Mouse (Mus musculus) liver, adult 2 months (tissue): Measurements from ENCODE around the gene Ptprg. TPM values are rescaled to one million over a fixed set of nuclear protein-coding genes. Genes with fewer than 3 reads are reported as not detected.

Experiments
- DNase-seq: peaks from one replicate; pipeline ENCODE4 v3.0.0-alpha.2; 2011; ENCODE audit warnings: low read depth, low spot score; ENCODE audit errors: extremely low read depth
- H3K27ac ChIP-seq: fragments of 200-500 bp; replicated peaks from 2 replicates; pipeline ENCODE4 v1.5.1; 2012; ENCODE audit warnings: low read depth, mild to moderate bottlenecking, control low read depth, inconsistent platforms, low read length; ENCODE audit not compliant: insufficient read depth
- H3K27me3 ChIP-seq: fragments of 200-500 bp; 2 replicates; pipeline ENCODE4 v1.6.1; 2012; ENCODE audit warnings: mild to moderate bottlenecking, moderate library complexity, low read length, inconsistent platforms; ENCODE audit not compliant: control insufficient read depth, insufficient read depth
- H3K36me3 ChIP-seq: fragments of 200-500 bp; 2 replicates; pipeline ENCODE4 v1.6.1; 2012; ENCODE audit warnings: low read length, inconsistent platforms; ENCODE audit not compliant: control insufficient read depth, insufficient read depth
- H3K4me1 ChIP-seq: fragments of 200-500 bp; 2 replicates; pipeline ENCODE4 v1.6.1; 2011; ENCODE audit warnings: low read length; ENCODE audit not compliant: control insufficient read depth, insufficient read depth
- H3K4me3 ChIP-seq: fragments of 200-500 bp; 2 replicates; pipeline ENCODE4 v1.5.1; 2011; ENCODE audit warnings: low read depth, mild to moderate bottlenecking, control low read depth, low read length, moderate library complexity; ENCODE audit not compliant: insufficient read depth
- H3K79me2 ChIP-seq: fragments of 200-500 bp; 2 replicates; pipeline ENCODE4 v1.6.1; 2012; ENCODE audit warnings: inconsistent platforms, mild to moderate bottlenecking, low read length, moderate library complexity; ENCODE audit not compliant: control insufficient read depth, insufficient read depth
- H3K9ac ChIP-seq: fragments of 200-500 bp; 2 replicates; pipeline ENCODE4 v1.6.1; 2012; ENCODE audit warnings: low read depth, mild to moderate bottlenecking, control low read depth, inconsistent platforms, low read length
- CTCF ChIP-seq: fragments of 200-500 bp; IDR thresholded peaks from 2 replicates; pipeline ENCODE4 v1.5.1; 2011; ENCODE audit warnings: low read depth, low read length, control low read depth
- POLR2A ChIP-seq: fragments of 200-500 bp; IDR thresholded peaks from 2 replicates; pipeline ENCODE4 v1.6.1; 2011; ENCODE audit warnings: low read length, control low read depth; ENCODE audit not compliant: insufficient read depth; ENCODE audit errors: extremely low read depth
- WGBS: fragments of 180-500 bp; shearing (Covaris S2); methylation state at CpG from one replicate; pipeline ENCODE4 v1.1.7; 2018; 5-methylcytosine and 5-hydroxymethylcytosine counted together
- polyA plus RNA-seq: library from polyadenylated mRNA; depleted of rRNA; stranded (reverse); fragments of >200 nt; gene quantifications from 2 replicates; pipeline ENCODE4 v1.2.3, GENCODE M21; 2012
- total RNA-seq: library from RNA; depleted of rRNA; stranded (reverse); fragments of >200 nt; gene quantifications from 2 replicates; pipeline ENCODE4 v1.2.3, GENCODE M21; 2014

Ptprg gene
- total and polyA plus RNA-seq, 2 experiments, result 17.4 to 19.9 TPM

GRCm38 (mm10) chr14:12139643-12140481 is 586.5 kb downstream of the Ptprg start:
- Histone ChIP-seq H3K9ac (no peak overlapping the region), H3K27ac (no peak overlapping the region), H3K4me1 (no peaks in the 10 kb centered on the region), H3K27me3 (no peaks in the 10 kb centered on the region), H3K4me3 (no peak overlapping the region), H3K79me2 (no peaks in the 10 kb centered on the region), H3K36me3 (peaks cover 2% of the 10 kb centered on the region; the same call in 1 of the 2 replicates)
- WGBS, result 54% methylated on average over 18 of the region's 18 CpGs
- peak; percentile 57 for DNase-seq
- TF ChIP-seq CTCF, result no peak; the same call in 1 of the 2 replicates
- TF ChIP-seq POLR2A, result no peak

- Histone ChIP-seq H3K27me3 (no peaks in the 10 kb centered on the region), H3K79me2 (no peaks in the 10 kb centered on the region), H3K36me3 (peaks cover 2% of the 10 kb centered on the region; the same call in 1 of the 2 replicates), H3K9ac (no peak overlapping the region), H3K4me1 (no peaks in the 10 kb centered on the region), H3K27ac (no peak overlapping the region), H3K4me3 (no peak overlapping the region)
- WGBS, result 90% methylated on average over 8 of the region's 8 CpGs
- no peak for TF ChIP-seq POLR2A
- TF ChIP-seq CTCF, result no peak
- no peak for DNase-seq
These were observed 590.7 kb downstream of the Ptprg start for GRCm38 (mm10) chr14:12143941-12144485.

- Histone ChIP-seq H3K27ac (no peak overlapping the region), H3K27me3 (no peaks in the 10 kb centered on the region), H3K79me2 (no peaks in the 10 kb centered on the region), H3K4me3 (no peak overlapping the region), H3K4me1 (no peaks in the 10 kb centered on the region), H3K36me3 (peaks cover 2% of the 10 kb centered on the region; the same call in 1 of the 2 replicates), H3K9ac (no peak overlapping the region)
- DNase-seq, result peak; percentile 6
- WGBS, result 97% methylated on average over 3 of the region's 3 CpGs
- TF ChIP-seq POLR2A (no peak), CTCF (no peak)
These were observed 592.6 kb downstream of the Ptprg start for GRCm38 (mm10) chr14:12145919-12146318.

- H3K4me3 ChIP-seq, result no peak overlapping the region
- H3K27ac ChIP-seq, result no peak overlapping the region
- WGBS, result 19% methylated on average over 3 of the region's 3 CpGs
- no peaks in the 10 kb centered on the region for H3K79me2 ChIP-seq
- TF ChIP-seq CTCF (no peak), POLR2A (no peak)
- H3K36me3 ChIP-seq, result no peaks in the 10 kb centered on the region
- no peaks in the 10 kb centered on the region for H3K27me3 ChIP-seq
- no peak overlapping the region for H3K9ac ChIP-seq
- peak; percentile 57 for DNase-seq
- no peaks in the 10 kb centered on the region for H3K4me1 ChIP-seq
These were observed 596.2 kb downstream of the Ptprg start for GRCm38 (mm10) chr14:12149529-12149928.

GRCm38 (mm10) chr14:12151927-12152326 is 598.6 kb downstream of the Ptprg start:
- Histone ChIP-seq H3K36me3 (no peaks in the 10 kb centered on the region; the same call in 1 of the 2 replicates), H3K27ac (no peak overlapping the region), H3K9ac (no peak overlapping the region), H3K4me1 (no peaks in the 10 kb centered on the region), H3K79me2 (no peaks in the 10 kb centered on the region), H3K27me3 (no peaks in the 10 kb centered on the region), H3K4me3 (no peak overlapping the region)
- TF ChIP-seq POLR2A, result no peak
- peak; percentile 41 for TF ChIP-seq CTCF
- 32% methylated on average over 3 of the region's 3 CpGs for WGBS
- peak; percentile 43 for DNase-seq
